Mouse (Mus musculus) cerebellum, adult 11 months (tissue): ENCODE data around the gene Pgf.
"Not testable (repeated sequence)": the region's sequence is repeated elsewhere in the genome, so short reads cannot be mapped to it uniquely, and the experiment has no call there.

ENCODE experiments used
- DNase-seq: peaks from one replicate; pipeline ENCODE4 v3.0.0; 2022

Pgf gene

GRCm38 (mm10) chr12:85151002-85151774 is 26.4 kb downstream of the Pgf start, which contains the start of gene Rps6kl1:
Gene Rps6kl1 (minus strand): TSS chr12:85151264.
- DNase-seq, result peak; percentile 86

GRCm38 (mm10) chr12:85150321-85151001 is 27.1 kb downstream of the Pgf start:
- no peak for DNase-seq

- no peak for DNase-seq
These were observed 30.7 kb downstream of the Pgf start for GRCm38 (mm10) chr12:85146881-85147280.

DNA sequence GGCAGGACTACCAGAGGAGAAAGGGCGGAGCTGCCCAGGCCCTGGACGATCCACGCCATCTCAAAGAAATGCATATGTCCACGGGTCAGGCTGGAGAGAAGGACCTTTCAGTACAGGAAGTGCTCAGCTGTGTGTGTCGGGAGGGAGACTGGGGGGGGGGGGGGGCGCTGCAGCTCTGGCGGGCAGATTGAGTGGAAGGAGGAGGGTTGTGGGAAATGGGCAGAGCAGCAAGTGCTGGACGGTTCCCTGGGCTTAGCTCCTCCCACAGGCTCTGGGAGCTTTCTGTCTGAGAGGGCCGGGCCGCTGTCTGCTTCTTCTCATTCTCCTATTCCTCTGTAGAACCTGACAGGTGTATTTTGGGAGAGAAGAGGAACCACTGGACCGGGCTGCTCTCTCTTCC is 31.2 kb downstream of the Pgf start:
- DNase-seq, result no peak

DNA sequence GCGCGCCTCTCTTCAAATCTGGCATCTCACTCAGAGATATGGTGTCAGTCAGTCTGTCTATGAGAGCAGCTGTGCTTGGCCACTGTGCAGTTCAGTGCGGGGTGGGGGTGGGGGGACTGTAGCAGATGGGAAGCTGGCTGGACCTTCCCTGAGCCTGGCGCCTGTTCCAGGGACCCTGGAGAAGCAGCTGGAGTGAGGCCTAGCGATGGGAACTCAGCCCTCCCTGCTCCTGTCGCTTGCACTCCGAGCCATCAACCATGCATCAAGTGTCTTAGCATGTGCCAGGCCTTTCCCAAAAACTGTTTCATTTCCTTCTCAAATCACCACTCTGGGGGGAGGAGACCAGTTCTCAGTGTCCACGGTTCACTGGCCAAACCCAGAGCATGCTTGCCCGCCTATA is 32.0 kb downstream of the Pgf start:
- DNase-seq, result no peak

GRCm38 (mm10) chr12:85144821-85145220 is 32.8 kb downstream of the Pgf start:
- no peak for DNase-seq

GRCm38 (mm10) chr12:85144276-85144675 is 33.3 kb downstream of the Pgf start:
- not testable (repeated sequence) for DNase-seq

DNA sequence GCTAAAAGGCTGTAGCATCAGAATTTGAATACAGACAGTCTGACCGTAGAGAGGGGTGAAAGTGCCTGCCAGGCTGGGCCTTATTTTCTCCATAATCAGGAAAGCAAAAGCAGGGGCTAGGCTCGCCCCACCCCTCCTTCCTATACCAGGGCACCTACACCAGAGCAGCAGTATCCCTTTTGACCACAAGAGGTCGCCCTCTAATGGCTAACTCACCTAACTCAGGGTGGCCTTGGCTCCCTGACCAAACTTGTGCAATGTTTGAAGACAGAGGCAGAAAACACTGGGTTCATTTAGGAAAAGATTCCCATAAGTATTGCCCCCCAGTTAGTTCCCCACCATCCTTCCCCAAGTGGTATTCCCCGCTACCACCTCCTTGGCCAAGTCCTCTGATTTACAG is 34.8 kb downstream of the Pgf start:
- DNase-seq, result peak; percentile 75

- no peak for DNase-seq
These were observed 36.5 kb downstream of the Pgf start for GRCm38 (mm10) chr12:85141096-85141495.

GRCm38 (mm10) chr12:85140036-85140701 is 37.4 kb downstream of the Pgf start:
- no peak for DNase-seq

DNA sequence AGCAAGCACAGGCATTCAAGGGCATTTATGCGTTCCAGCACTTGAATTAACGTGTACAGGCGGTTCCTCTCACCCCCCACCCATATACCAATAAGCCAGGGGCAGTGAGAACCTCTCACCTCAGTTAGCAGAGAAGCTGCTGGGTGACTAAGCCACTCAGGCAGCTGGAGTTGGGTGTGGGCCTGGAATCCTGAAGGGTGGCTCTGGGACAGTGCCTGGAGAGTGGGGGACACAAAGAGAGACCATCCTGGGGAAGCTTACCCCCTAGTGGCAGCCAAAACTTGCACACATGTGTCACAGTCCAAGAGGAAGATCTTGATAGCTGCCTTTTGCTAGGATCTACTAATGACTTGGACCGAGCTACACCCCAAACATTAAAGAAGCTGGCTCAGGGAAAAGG is 41.0 kb downstream of the Pgf start:
- DNase-seq, result no peak

DNA sequence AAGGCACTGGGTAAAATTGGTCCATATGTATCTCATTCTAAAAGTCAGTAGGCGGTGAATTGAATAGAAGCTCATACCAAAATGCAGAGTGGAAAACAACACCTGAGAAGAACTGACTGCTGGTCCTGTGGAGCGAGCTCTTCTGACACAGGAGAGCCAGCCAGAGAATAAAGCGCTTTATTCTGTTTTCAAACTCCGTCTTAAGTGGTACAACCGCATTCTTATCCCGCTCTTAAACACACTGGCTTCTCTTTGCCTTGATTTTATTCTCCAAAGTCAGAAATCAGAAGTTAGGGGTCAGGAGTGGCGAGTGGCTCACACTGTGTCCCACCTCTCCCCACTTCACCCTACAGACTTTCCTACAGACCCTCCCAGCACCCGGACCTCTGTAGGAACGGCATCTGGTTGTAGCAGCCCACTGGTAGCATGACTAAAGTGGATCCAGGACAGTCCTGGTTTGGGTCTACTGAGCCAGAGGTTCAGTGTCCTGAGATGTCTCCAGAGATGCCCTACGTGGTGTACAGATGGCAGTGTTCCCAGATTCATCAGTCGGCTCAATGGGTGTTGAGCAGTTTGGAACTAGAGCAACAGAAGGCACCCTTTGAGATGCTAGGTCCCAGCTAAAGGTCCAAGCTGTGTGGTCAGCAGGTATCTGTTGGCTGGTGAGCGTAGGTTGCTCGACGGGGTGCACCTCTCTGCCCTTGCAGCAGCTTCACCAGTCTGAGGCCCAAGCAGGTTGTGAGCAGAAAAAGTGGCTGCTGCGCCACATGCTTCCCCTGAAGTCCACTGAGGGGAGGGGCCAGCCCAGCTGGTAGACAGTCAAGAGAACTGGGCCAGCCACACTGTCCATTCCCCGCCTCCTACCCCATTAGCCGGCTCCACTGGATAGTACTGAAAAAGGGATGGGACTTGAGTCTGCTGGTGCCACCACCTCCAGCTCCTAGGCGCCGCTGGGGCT is 41.8 kb downstream of the Pgf start:
- DNase-seq, result no peak

- DNase-seq, result no peak
These were observed 43.4 kb downstream of the Pgf start for GRCm38 (mm10) chr12:85134043-85134794.

GRCm38 (mm10) chr12:85131361-85131760 is 46.2 kb downstream of the Pgf start:
- DNase-seq, result no peak

DNA sequence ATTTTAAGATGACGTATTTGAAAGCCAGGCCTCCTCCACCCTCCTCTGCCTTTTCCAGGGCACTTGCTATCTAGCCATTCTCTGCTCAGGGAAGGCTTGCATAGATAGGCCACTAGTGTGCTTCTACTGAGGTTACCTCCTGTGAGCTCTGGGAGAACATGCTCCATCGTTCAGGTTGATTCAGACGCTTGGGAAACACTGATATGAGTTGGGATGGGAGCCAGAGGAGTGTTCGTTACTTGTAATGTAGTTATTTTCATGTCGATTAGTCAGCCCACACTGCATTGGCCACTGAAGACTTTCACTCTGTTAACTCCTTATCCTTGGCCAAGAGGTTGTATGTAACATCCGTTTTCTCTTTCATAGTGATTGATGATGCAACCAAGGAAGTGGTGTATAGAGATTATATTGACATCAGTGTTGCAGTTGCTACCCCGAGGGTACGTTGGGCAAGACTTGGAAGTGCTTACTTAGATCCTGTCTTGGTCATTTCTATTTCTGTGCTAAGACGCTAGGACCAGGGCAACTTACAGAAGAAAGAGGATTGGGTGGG is 48.1 kb downstream of the Pgf start:
- no peak for DNase-seq

GRCm38 (mm10) chr12:85126986-85127603 is 50.5 kb downstream of the Pgf start:
- no peak for DNase-seq

DNA sequence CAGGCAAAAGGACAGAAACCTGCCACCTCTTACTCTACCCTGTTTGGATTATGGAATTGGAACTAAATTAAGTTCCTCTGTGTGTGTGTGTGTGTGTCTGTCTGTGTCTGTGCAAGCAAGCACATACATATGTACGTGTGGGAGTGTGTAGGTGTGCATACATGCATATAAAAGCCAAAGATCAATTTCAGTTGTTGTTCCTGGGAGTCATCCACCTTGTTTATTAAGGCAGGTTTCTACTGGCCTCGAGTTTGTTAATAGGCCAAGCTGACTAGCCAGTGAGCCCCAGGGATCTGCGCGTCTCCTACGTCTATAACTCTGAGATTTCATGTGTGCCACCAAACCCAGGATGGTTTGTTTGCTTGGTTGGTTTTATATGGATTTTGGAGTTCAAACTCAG is 52.8 kb downstream of the Pgf start:
- no peak for DNase-seq

DNA sequence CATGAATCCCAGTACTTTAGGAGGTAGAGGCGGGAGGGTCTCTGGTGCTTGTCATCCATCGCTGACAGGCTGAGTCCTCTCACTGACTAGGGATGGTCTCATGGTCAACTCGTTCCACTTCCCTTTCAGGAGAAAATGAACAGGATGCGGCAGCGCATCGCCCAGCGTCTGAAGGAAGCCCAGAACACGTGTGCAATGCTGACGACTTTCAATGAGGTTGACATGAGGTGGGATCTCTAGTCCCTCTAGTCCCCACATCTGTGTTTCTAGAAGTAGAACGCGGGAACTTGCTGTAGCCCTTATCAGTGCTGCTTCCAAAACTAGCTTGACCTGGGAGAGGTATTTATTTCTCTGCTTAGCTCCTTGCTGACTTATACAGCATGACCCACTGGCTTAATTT is 53.9 kb downstream of the Pgf start:
- DNase-seq, result no peak

DNA sequence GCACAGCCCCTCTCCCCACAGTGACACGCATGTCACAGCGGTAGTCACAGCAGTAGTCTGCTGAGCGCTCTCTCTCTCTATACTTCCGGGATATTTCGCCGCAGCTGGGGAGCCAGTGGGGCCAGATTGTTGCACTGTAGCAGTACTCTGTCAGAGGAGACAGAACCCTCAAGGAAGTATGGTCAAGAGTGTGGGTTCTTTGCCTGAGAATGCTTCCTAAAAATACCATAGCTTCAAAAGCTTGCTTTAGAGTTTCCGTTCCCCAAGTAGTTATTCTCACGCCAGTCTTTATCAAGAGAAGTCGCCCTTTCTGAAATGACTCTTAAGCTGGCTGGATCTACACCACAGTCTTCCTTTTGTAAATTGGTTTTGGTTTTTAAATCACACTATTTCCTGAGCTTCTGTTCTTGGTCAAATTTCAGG is 54.5 kb downstream of the Pgf start:
- DNase-seq, result no peak

DNA sequence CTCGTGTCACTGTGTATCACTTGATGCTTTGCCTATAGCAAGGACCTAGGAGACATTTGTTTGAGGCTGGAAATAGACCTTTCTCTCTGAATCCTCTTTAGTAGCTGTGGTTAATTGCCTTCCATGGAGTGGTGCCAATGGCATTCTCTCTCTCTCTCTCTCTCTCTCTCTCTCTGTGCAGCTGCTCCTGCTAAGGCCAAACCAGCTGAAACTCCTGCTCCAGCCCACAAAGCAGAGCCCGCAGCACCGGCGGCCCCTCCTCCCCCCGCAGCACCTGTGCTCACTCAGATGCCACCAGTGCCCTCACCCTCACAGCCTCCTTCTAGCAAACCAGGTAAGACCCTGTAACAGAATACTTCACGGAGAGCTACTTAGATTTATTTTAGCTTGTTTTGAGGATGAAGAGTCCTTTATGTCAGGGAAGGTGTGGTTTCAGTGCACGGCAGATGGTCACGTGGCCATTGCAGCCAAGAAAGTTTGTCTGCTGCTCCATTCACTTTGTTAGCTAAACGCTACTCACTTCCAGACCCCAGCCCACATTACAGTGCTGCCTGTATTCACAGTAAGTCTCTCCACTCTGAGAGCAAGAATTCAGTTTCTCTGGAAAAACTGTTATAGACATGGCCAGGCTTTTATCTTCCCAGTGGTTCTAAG is 55.7 kb downstream of the Pgf start:
- no peak for DNase-seq
